Mouse (Mus musculus): ENCODE results near the gene Kcnh1. TPM values are rescaled to one million over a fixed set of nuclear protein-coding genes. Genes with fewer than 3 reads are reported as not detected.

Kcnh1 gene
- total and polyA plus RNA-seq, 3 experiments, result not detected

GRCm38 (mm10) chr1:192444658-192445447 is 254.3 kb downstream of the Kcnh1 start:
- DNase-seq (ENCODE audit: extremely low read depth), result no peak
- H3K79me2 ChIP-seq (replicated peaks; ENCODE audit: control insufficient read depth, extremely low read depth, insufficient read depth, poor library complexity, severe bottlenecking), result no peaks in the 10 kb centered on the region
- H3K9me3 ChIP-seq (replicated peaks; ENCODE audit: low read length), result no peaks in the 10 kb centered on the region
- TF ChIP-seq ZKSCAN1 (IDR thresholded peaks at IDR 0.05; ENCODE audit: borderline replicate concordance, low read depth, low read length) (no peak), MAZ (IDR thresholded peaks at IDR 0.05; ENCODE audit: low read depth, low read length) (no peak), ZC3H11A (IDR thresholded peaks at IDR 0.05; ENCODE audit: low read depth, low read length) (no peak), JUND (conservative IDR thresholded peaks at IDR 0.05; ENCODE audit: low read depth, low read length) (no peak), PAX5 (IDR thresholded peaks at IDR 0.05; ENCODE audit: low read length) (no peak), MAFK (IDR thresholded peaks at IDR 0.05; ENCODE audit: insufficient replicate concordance, low read length) (no peak)
- H3K4me1 ChIP-seq (ENCODE audit: control insufficient read depth in 1 of 2, insufficient read depth in 2 of 2), result no peaks in the 10 kb centered on the region
- H3K4me2 ChIP-seq (ENCODE audit: insufficient read depth, low read depth, poor library complexity, severe bottlenecking), result no peak overlapping the region
- H3K36me3 ChIP-seq (replicated peaks in 1 of 2; ENCODE audit: control insufficient read depth in 1 of 2, insufficient read depth in 1 of 2, low read length in 1 of 2), result no peaks in the 10 kb centered on the region
- in situ Hi-C loops (cut with MboI; ENCODE audit: low pct_ligation_motif_present, low pct_unique_long_range_greater_than_20kb, low sequenced_read_pairs), result no loop called here
- dilution Hi-C loops (cut with MboI; ENCODE audit: extremely low pct_ligation_motif_present, extremely low pct_unique_long_range_greater_than_20kb, low sequenced_read_pairs), result no loop called here
- peaks cover 86% of the 10 kb centered on the region for H3K27me3 ChIP-seq (replicated peaks)
- no peak overlapping the region for H3K9ac ChIP-seq (ENCODE audit: insufficient read depth, low read depth)
- no peak overlapping the region for H3K4me3 ChIP-seq (replicated peaks in 1 of 3; ENCODE audit: low read depth in 2 of 3, low read length in 2 of 3, poor library complexity in 1 of 3)
- no peak overlapping the region for H3K27ac ChIP-seq (ENCODE audit: insufficient read depth, low read depth)

DNA sequence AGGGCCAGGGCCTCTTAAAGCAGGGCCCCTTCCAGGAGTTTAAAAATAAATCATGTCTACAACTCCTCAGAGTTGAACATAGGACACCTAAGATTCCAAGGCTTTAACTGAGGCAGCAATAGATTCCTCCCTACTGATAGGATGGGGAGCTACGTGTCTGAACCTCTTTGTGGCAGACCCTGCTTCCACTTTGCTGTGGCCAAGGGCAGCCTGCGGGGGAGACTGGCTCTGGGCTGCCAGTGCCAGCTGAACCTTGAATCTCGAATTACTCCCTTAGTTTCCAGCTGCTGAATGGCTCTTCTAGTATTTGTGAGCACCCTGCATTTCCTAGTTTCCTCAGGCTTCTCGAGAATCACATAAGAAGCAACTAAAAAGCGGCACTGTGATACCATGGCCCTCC is 255.6 kb downstream of the Kcnh1 start:
- H3K4me2 ChIP-seq (ENCODE audit: insufficient read depth, low read depth, poor library complexity, severe bottlenecking), result no peak overlapping the region

DNA sequence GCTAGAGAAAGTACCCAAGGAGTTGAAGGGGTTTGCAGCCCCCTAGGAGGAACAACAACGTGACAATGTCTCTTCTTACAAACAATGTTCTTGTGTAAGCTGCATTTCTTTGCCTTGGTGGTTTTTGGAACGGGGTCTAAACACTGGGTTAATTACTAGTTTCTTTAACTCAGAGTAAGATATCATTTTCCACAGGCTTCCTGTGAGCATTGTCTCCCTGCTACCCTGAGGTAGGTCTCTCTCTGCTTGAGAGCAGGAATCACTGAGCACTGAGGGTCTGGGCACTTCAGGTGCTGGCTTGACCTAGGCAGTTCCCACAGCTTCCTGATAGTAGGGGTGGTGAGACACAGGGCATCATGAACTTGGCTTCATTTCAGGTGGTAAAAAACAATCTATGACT is 257.1 kb downstream of the Kcnh1 start:
- H3K9me3 ChIP-seq (replicated peaks; ENCODE audit: low read length), result peaks cover 4% of the 10 kb centered on the region
- dilution Hi-C loops (cut with MboI; ENCODE audit: extremely low pct_ligation_motif_present, extremely low pct_unique_long_range_greater_than_20kb, low sequenced_read_pairs), result no loop called here
- no peak for DNase-seq (ENCODE audit: extremely low read depth)

More for the DNA sequence above, 255.6 kb downstream of the Kcnh1 start:
- no peaks in the 10 kb centered on the region for H3K79me2 ChIP-seq (replicated peaks; ENCODE audit: control insufficient read depth, extremely low read depth, insufficient read depth, poor library complexity, severe bottlenecking)
- TF ChIP-seq E2F4 (IDR thresholded peaks at IDR 0.05; ENCODE audit: insufficient replicate concordance, low read depth, low read length) (no peak), MAFK (IDR thresholded peaks at IDR 0.05; ENCODE audit: insufficient replicate concordance, low read length) (no peak), JUN (IDR thresholded peaks at IDR 0.05; ENCODE audit: insufficient read depth, low read depth, low read length) (no peak), CHD2 (IDR thresholded peaks at IDR 0.05; ENCODE audit: low read length) (no peak), CTCF (conservative IDR thresholded peaks at IDR 0.05 in 1 of 2, IDR thresholded peaks at IDR 0.05 in 1 of 2; ENCODE audit: low read depth in 2 of 2, low read length in 2 of 2) (no peak), KAT2A (IDR thresholded peaks at IDR 0.05; ENCODE audit: insufficient replicate concordance, low read length) (no peak), ELF1 (IDR thresholded peaks at IDR 0.05; ENCODE audit: low read depth, low read length) (no peak), ZNF384 (IDR thresholded peaks at IDR 0.05; ENCODE audit: low read depth, low read length) (no peak), CHD1 (IDR thresholded peaks at IDR 0.05; ENCODE audit: low read depth, low read length) (no peak), MEF2A (IDR thresholded peaks at IDR 0.05; ENCODE audit: borderline replicate concordance, low read depth, low read length) (no peak), MXI1 (IDR thresholded peaks at IDR 0.05; ENCODE audit: low read depth, low read length) (no peak), ZKSCAN1 (IDR thresholded peaks at IDR 0.05; ENCODE audit: borderline replicate concordance, low read depth, low read length) (no peak), POLR2AphosphoS2 (IDR thresholded peaks at IDR 0.05; ENCODE audit: low read depth, low read length) (no peak), SMC3 (IDR thresholded peaks at IDR 0.05; ENCODE audit: low read depth, low read length) (no peak)
- no peak overlapping the region for H3K9ac ChIP-seq (ENCODE audit: insufficient read depth, low read depth)
- H3K36me3 ChIP-seq (replicated peaks in 1 of 2; ENCODE audit: control insufficient read depth in 1 of 2, insufficient read depth in 1 of 2, low read length in 1 of 2), result no peaks in the 10 kb centered on the region
- H3K4me1 ChIP-seq (ENCODE audit: control insufficient read depth in 1 of 2, insufficient read depth in 2 of 2), result no peaks in the 10 kb centered on the region
- no peak overlapping the region for H3K27ac ChIP-seq (ENCODE audit: insufficient read depth, low read depth)
- H3K4me3 ChIP-seq (replicated peaks in 1 of 3; ENCODE audit: low read depth in 2 of 3, low read length in 2 of 3, poor library complexity in 1 of 3), result no peak overlapping the region
- in situ Hi-C loops (cut with MboI; ENCODE audit: low pct_ligation_motif_present, low pct_unique_long_range_greater_than_20kb, low sequenced_read_pairs), result no loop called here
- peaks cover 83% of the 10 kb centered on the region for H3K27me3 ChIP-seq (replicated peaks)
- DNase-seq (ENCODE audit: extremely low read depth), result no peak
- dilution Hi-C loops (cut with MboI; ENCODE audit: extremely low pct_ligation_motif_present, extremely low pct_unique_long_range_greater_than_20kb, low sequenced_read_pairs), result no loop called here
- H3K9me3 ChIP-seq (replicated peaks; ENCODE audit: low read length), result peaks cover 4% of the 10 kb centered on the region

More for the DNA sequence above, 257.1 kb downstream of the Kcnh1 start:
- peaks cover 87% of the 10 kb centered on the region for H3K27me3 ChIP-seq (replicated peaks)
- no peaks in the 10 kb centered on the region for H3K36me3 ChIP-seq (replicated peaks in 1 of 2; ENCODE audit: control insufficient read depth in 1 of 2, insufficient read depth in 1 of 2, low read length in 1 of 2)
- H3K9ac ChIP-seq (ENCODE audit: insufficient read depth, low read depth), result no peak overlapping the region
- TF ChIP-seq MAZ (IDR thresholded peaks at IDR 0.05; ENCODE audit: low read depth, low read length), result no peak
- no peak for TF ChIP-seq ETS1 (conservative IDR thresholded peaks at IDR 0.05; ENCODE audit: low read depth, low read length)
- TF ChIP-seq SMC3 (IDR thresholded peaks at IDR 0.05; ENCODE audit: low read depth, low read length), result no peak
- TF ChIP-seq RCOR1 (conservative IDR thresholded peaks at IDR 0.05; ENCODE audit: low read depth, low read length), result no peak
- TF ChIP-seq HCFC1 (IDR thresholded peaks at IDR 0.05; ENCODE audit: low read depth, low read length), result no peak
- no peak for TF ChIP-seq GABPA (IDR thresholded peaks at IDR 0.05; ENCODE audit: insufficient replicate concordance, low read depth, low read length)
- TF ChIP-seq NELFE (IDR thresholded peaks at IDR 0.05; ENCODE audit: low read depth, low read length), result no peak
- TF ChIP-seq JUN (IDR thresholded peaks at IDR 0.05; ENCODE audit: insufficient read depth, low read depth, low read length), result no peak
- no peak for TF ChIP-seq UBTF (IDR thresholded peaks at IDR 0.05; ENCODE audit: low read depth, low read length)
- TF ChIP-seq RAD21 (IDR thresholded peaks at IDR 0.05; ENCODE audit: low read depth, low read length), result no peak
- no peak for TF ChIP-seq PAX5 (IDR thresholded peaks at IDR 0.05; ENCODE audit: low read length)
- TF ChIP-seq ZC3H11A (IDR thresholded peaks at IDR 0.05; ENCODE audit: low read depth, low read length), result no peak
- no peak for TF ChIP-seq ELF1 (IDR thresholded peaks at IDR 0.05; ENCODE audit: low read depth, low read length)
- no peak for TF ChIP-seq POLR2A (IDR thresholded peaks at IDR 0.05; ENCODE audit: low read depth, low read length)
- TF ChIP-seq ZNF384 (IDR thresholded peaks at IDR 0.05; ENCODE audit: low read depth, low read length), result no peak
- TF ChIP-seq JUND (conservative IDR thresholded peaks at IDR 0.05; ENCODE audit: low read depth, low read length), result no peak
- H3K27ac ChIP-seq (ENCODE audit: insufficient read depth, low read depth), result no peak overlapping the region
- in situ Hi-C loops (cut with MboI; ENCODE audit: low pct_ligation_motif_present, low pct_unique_long_range_greater_than_20kb, low sequenced_read_pairs), result no loop called here
- no peaks in the 10 kb centered on the region for H3K4me1 ChIP-seq (ENCODE audit: control insufficient read depth in 1 of 2, insufficient read depth in 2 of 2)
- no peaks in the 10 kb centered on the region for H3K79me2 ChIP-seq (replicated peaks; ENCODE audit: control insufficient read depth, extremely low read depth, insufficient read depth, poor library complexity, severe bottlenecking)
- H3K4me3 ChIP-seq (replicated peaks in 1 of 3; ENCODE audit: low read depth in 2 of 3, low read length in 2 of 3, poor library complexity in 1 of 3), result no peak overlapping the region
- no peak overlapping the region for H3K4me2 ChIP-seq (ENCODE audit: insufficient read depth, low read depth, poor library complexity, severe bottlenecking)

Data from CH12.LX (cell line).